Mouse (Mus musculus) Patski (cell line): ENCODE data around the gene Vmn1r86. TPM values are rescaled to one million over a fixed set of nuclear protein-coding genes. Genes with fewer than 3 reads are reported as not detected.

ENCODE experiments used
- ATAC-seq: fragments of 100-300 bp; one replicate; pipeline ENCODE4 v1.8.0; 2021
- CTCF ChIA-PET: fragments of 350-600 bp; sonication (Branson Sonifier 250); formaldehyde crosslinking; loops from one replicate; lab custom pipeline; 2022; ENCODE audit warnings: inconsistent platforms; lab: Charles Lee
- POLR2A ChIA-PET: fragments of 350-600 bp; sonication (Branson Sonifier 250); formaldehyde crosslinking; loops from one replicate; lab custom pipeline; 2022; ENCODE audit warnings: antibody characterized with exemption, inconsistent platforms; lab: Charles Lee
- DNase-seq: peaks from one replicate; pipeline ENCODE4 v3.0.0-alpha.2; 2011; ENCODE audit warnings: low read depth, low spot score
- H3K27me3 ChIP-seq: fragments of 371-371 bp; one replicate; pipeline ENCODE4 v1.5.1; 2021
- CTCF ChIP-seq: fragments of 100-300 bp; IDR thresholded peaks from one replicate; pipeline ENCODE4 v1.5.1; 2021
- in situ Hi-C: fragments of 300-500 bp; cut with MboI; formaldehyde crosslinking; loops from 3 replicates; pipeline ENCODE4 v1.11.1; 2018; ENCODE audit warnings: low pct_unique_long_range_greater_than_20kb, mixed read lengths
- polyA plus RNA-seq: library from polyadenylated mRNA; unstranded; gene quantifications from one replicate; pipeline ENCODE4 v1.2.3, GENCODE M21; 2021

Vmn1r86 gene
- polyA plus RNA-seq, 1 experiment from 2014 or later, result not detected

- DNase-seq, result peak; percentile 79
- ATAC-seq, result peak; percentile 98
- POLR2A ChIA-PET, result no interaction called here
- TF ChIP-seq CTCF, result no peak
- CTCF ChIA-PET, result interaction anchor here (1.9 kb wide), 1 partner anchor 9 kb away, joined by 4 read pairs; no protein-coding TSS in a partner anchor
- in situ Hi-C loops, result loop anchor here (10.0 to 25.0 kb wide), 2 partner anchors 220 to 458 kb away; partner anchors contain the start of genes Lig1 and Zswim9
- no peaks in the 10 kb centered on the region for H3K27me3 ChIP-seq
Observed at GRCm38 (mm10) chr7:13054287-13055010, 65.3 kb downstream of the Vmn1r86 start, which contains the start of gene Mzf1. Mzf1 (minus strand) TSS chr7:13054764.

GRCm38 (mm10) chr7:13053961-13054286 lies 65.8 kb downstream of the Vmn1r86 start:
- DNase-seq (no peak), ATAC-seq (no peak)
- no peaks in the 10 kb centered on the region for H3K27me3 ChIP-seq
- POLR2A ChIA-PET, result interaction anchor here (0.9 to 1.1 kb wide), 2 partner anchors 14 to 17 kb away, joined by 3 to 5 read pairs; no protein-coding TSS in a partner anchor
- CTCF ChIA-PET, result interaction anchor here (0.8 to 1.9 kb wide), 3 partner anchors 10 to 14 kb away, joined by 3 to 6 read pairs (median 4); no protein-coding TSS in a partner anchor
- TF ChIP-seq CTCF, result no peak
- in situ Hi-C loops, result loop anchor here (10.0 to 25.0 kb wide), 2 partner anchors 221 to 458 kb away; partner anchors contain the start of genes Lig1 and Zswim9

GRCm38 (mm10) chr7:13053501-13053900 lies 66.2 kb downstream of the Vmn1r86 start:
- ATAC-seq (no peak), DNase-seq (no peak)
- in situ Hi-C loops, result loop anchor here (10.0 to 25.0 kb wide), 2 partner anchors 221 to 459 kb away; partner anchors contain the start of genes Lig1 and Zswim9
- ChIA-PET POLR2A (interaction anchor here (0.9 to 1.1 kb wide), 2 partner anchors 13 to 17 kb away, joined by 3 to 5 read pairs; no protein-coding TSS in a partner anchor), CTCF (interaction anchor here (0.8 to 1.9 kb wide), 3 partner anchors 10 to 14 kb away, joined by 3 to 6 read pairs (median 4); no protein-coding TSS in a partner anchor)
- no peak for TF ChIP-seq CTCF
- H3K27me3 ChIP-seq, result no peaks in the 10 kb centered on the region

- in situ Hi-C loops, result loop anchor here (10.0 to 25.0 kb wide), 2 partner anchors 222 to 459 kb away; partner anchors contain the start of genes Lig1 and Zswim9
- DNase-seq, result no peak
- ATAC-seq, result no peak
- POLR2A ChIA-PET, result interaction anchor here (0.9 to 1.1 kb wide), 2 partner anchors 13 to 17 kb away, joined by 3 to 5 read pairs; no protein-coding TSS in a partner anchor
- no peak for TF ChIP-seq CTCF
- H3K27me3 ChIP-seq, result no peaks in the 10 kb centered on the region
- CTCF ChIA-PET, result interaction anchor here (0.8 to 1.9 kb wide), 3 partner anchors 11 to 14 kb away, joined by 3 to 6 read pairs (median 4); no protein-coding TSS in a partner anchor
Observed at GRCm38 (mm10) chr7:13053001-13053400, 66.7 kb downstream of the Vmn1r86 start.

Other genes with a start within 250 kb of the Vmn1r86 start
- 6.0 TPM for gene Zfp128, start 238.7 kb downstream of the Vmn1r86 start, polyA plus RNA-seq
- 15.7 TPM for gene Zscan22, start 222.1 kb downstream of the Vmn1r86 start, polyA plus RNA-seq
- gene Rps5, start 197.6 kb downstream of the Vmn1r86 start, polyA plus RNA-seq, result 905 TPM
- gene Rnf225, start 192.5 kb downstream of the Vmn1r86 start, polyA plus RNA-seq, result 0.47 TPM
- gene Zfp324, start 154.1 kb downstream of the Vmn1r86 start, polyA plus RNA-seq, result 7.9 TPM
- gene Zfp446, start 142.1 kb downstream of the Vmn1r86 start, polyA plus RNA-seq, result 5.9 TPM
- 0.26 TPM for gene Slc27a5, start 121.7 kb downstream of the Vmn1r86 start, polyA plus RNA-seq
- gene Trim28, start 120.8 kb downstream of the Vmn1r86 start, polyA plus RNA-seq, result 447 TPM
- 21.8 TPM for gene Zbtb45, start 109.9 kb downstream of the Vmn1r86 start, polyA plus RNA-seq
- 215 TPM for gene Chmp2a, start 85.1 kb downstream of the Vmn1r86 start, polyA plus RNA-seq
- 222 TPM for gene Ube2m, start 81.6 kb downstream of the Vmn1r86 start, polyA plus RNA-seq
- 5.6 TPM for gene Mzf1, start 65.2 kb downstream of the Vmn1r86 start, polyA plus RNA-seq
- gene Vmn1r85, start 24.7 kb downstream of the Vmn1r86 start, polyA plus RNA-seq, result not detected
- not detected for gene Vmn1r87, start 20.2 kb upstream of the Vmn1r86 start, polyA plus RNA-seq
- not detected for gene Vmn1r88, start 39.7 kb upstream of the Vmn1r86 start, polyA plus RNA-seq
- gene Vmn1r89, start 93.1 kb upstream of the Vmn1r86 start, polyA plus RNA-seq, result not detected
- gene Lig1, start 157.4 kb upstream of the Vmn1r86 start, polyA plus RNA-seq, result 33.2 TPM
- gene Zswim9, start 158.8 kb upstream of the Vmn1r86 start, polyA plus RNA-seq, result 12.0 TPM
- 0.40 TPM for gene Pla2g4c, start 204.7 kb upstream of the Vmn1r86 start, polyA plus RNA-seq